Mouse (Mus musculus) intestine, postnatal 0 days (tissue): ENCODE results near the gene Krt77. TPM values are rescaled to one million over a fixed set of nuclear protein-coding genes. Genes with fewer than 3 reads are reported as not detected.

Experiments
- ATAC-seq: fragments of 200-750 bp; cut with Nextera tagmentation; 2 replicates; pipeline ENCODE4 v1.8.0; 2017; ENCODE audit warnings: mild to moderate bottlenecking, moderate TSS enrichment, moderate library complexity
- H3K27ac ChIP-seq: fragments of 300-500 bp; sonication (generic); 2 replicates; pipeline ENCODE4 v1.5.1; 2014; ENCODE audit warnings: mild to moderate bottlenecking, low read depth, low read length, moderate library complexity
- H3K27me3 ChIP-seq: fragments of 300-500 bp; sonication (generic); replicated peaks from 2 replicates; pipeline ENCODE4 v1.6.1; 2014; ENCODE audit warnings: low read length, mixed read lengths; ENCODE audit not compliant: control insufficient read depth, insufficient read depth
- H3K36me3 ChIP-seq: fragments of 300-500 bp; sonication (generic); 2 replicates; pipeline ENCODE4 v1.6.1; 2014; ENCODE audit warnings: mild to moderate bottlenecking, moderate library complexity; ENCODE audit not compliant: control insufficient read depth, insufficient read depth
- H3K4me1 ChIP-seq: fragments of 300-500 bp; sonication (generic); replicated peaks from 2 replicates; pipeline ENCODE4 v1.6.1; 2014; ENCODE audit warnings: antibody characterized with exemption, low read length, mixed read lengths; ENCODE audit not compliant: control insufficient read depth, insufficient read depth
- H3K4me2 ChIP-seq: fragments of 300-500 bp; sonication (generic); replicated peaks from 2 replicates; pipeline ENCODE4 v1.6.1; 2014; ENCODE audit warnings: low read depth, mild to moderate bottlenecking, moderate library complexity
- H3K4me3 ChIP-seq: fragments of 300-500 bp; sonication (generic); 2 replicates; pipeline ENCODE4 v1.5.1; 2014; ENCODE audit warnings: low read depth, low read length
- H3K9ac ChIP-seq: fragments of 300-500 bp; sonication (generic); 2 replicates; pipeline ENCODE4 v1.6.1; 2014; ENCODE audit warnings: mild to moderate bottlenecking, low read depth, low read length
- H3K9me3 ChIP-seq: fragments of 300-500 bp; sonication (generic); 2 replicates; pipeline ENCODE4 v1.6.1; 2016; ENCODE audit warnings: mixed run types; ENCODE audit not compliant: control insufficient read depth
- CTCF ChIP-seq: sonication (generic); IDR thresholded peaks from 2 replicates; pipeline ENCODE4 v1.5.1; 2016; ENCODE audit warnings: low read depth, mild to moderate bottlenecking, control low read depth, antibody characterized with exemption, moderate library complexity
- WGBS: fragments of 180-500 bp; shearing (Covaris S2); extraction: QIAGEN DNeasy Blood & Tissue Kit; methylation state at CpG from one replicate; pipeline ENCODE4 v1.1.7; 2014; 5-methylcytosine and 5-hydroxymethylcytosine counted together
- polyA plus RNA-seq: library from polyadenylated mRNA; unstranded; fragments of >200 nt; fragmentation: Nextera tagmentation; extraction: Ambion mirVana; gene quantifications from 2 replicates; pipeline ENCODE4 v1.2.1, GENCODE M21; 2015

Krt77 gene
- polyA plus RNA-seq, 1 experiment from 2014 or later = not detected

DNA sequence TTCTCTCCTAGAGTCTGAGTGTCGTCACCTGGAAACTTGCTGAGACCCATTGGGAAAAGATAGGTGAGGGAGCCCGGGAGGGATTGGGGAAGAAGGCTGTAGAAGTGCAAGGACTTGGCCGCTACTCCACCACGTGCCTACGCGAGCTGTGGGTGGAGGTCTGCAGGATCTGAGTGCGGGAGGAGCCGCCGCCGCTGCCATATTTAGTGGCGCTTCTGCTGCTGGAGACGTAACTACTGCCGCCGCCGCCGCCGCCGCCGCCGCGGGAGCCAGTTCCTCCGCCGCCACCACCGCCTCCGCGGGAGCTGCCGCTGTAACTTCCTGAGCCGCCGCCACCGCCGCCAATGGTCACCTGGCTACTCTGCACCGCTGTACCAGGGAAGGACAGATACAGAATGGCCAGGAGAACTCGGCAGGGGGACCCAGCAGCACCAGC lies 9.8 kb downstream of the Krt77 start:
- peak; percentile 16; the same call in 1 of the 2 replicates for TF ChIP-seq CTCF
- no peak overlapping the region; the same call in 1 of the 2 replicates for H3K9ac ChIP-seq
- no peaks in the 10 kb centered on the region for H3K36me3 ChIP-seq
- ATAC-seq = no peak
- H3K4me3 ChIP-seq = peak overlapping the region; percentile 37
- no peak overlapping the region for H3K27ac ChIP-seq
- peak overlapping the region; percentile 75 for H3K4me2 ChIP-seq
- no peaks in the 10 kb centered on the region for H3K4me1 ChIP-seq
- H3K27me3 ChIP-seq = peaks cover 17% of the 10 kb centered on the region
- no peaks in the 10 kb centered on the region for H3K9me3 ChIP-seq
- WGBS = under 1% methylated on average over 33 of the region's 33 CpGs

DNA sequence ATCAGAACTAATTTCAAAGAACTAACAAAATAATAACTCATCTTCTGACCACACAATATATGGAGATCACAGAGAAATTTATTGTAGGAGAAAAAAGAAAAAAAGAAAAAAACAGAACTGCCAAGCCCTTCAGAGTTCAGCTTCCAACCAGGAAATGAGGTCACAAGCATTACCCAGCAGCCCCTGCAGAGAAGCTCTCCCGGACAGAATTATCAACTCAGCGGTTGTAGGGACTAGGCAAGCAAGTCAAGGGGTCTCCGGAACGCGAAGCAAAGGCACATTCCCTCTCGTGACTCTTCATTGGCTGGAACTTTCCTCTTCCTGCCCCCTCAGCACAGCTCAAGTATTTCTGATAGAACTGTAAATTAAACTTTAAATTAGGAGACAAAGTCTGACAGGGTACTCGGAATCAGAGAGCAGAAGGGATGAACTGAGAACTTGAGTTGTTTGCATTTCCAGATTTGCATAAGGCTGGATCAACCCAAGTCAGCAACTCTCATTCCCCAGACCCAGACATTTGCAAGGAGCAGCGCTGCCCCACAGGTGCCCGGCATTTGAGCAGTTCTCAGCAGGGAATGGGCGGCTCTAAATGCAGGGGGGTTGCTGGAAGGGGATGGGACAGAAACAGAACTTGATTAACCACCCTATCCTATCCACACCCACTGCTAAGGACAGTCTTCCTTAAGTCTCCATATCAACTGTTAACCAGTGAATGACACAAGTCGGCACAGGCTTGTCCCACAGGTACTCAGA lies 10.7 kb downstream of the Krt77 start:
- Histone ChIP-seq H3K4me3 (no peak overlapping the region), H3K36me3 (no peaks in the 10 kb centered on the region), H3K27me3 (peaks cover 17% of the 10 kb centered on the region), H3K27ac (no peak overlapping the region), H3K4me1 (no peaks in the 10 kb centered on the region), H3K9ac (no peak overlapping the region), H3K9me3 (no peaks in the 10 kb centered on the region), H3K4me2 (peak overlapping the region; percentile 75)
- no peak for TF ChIP-seq CTCF
- WGBS = 24% methylated on average over 11 of the region's 11 CpGs
- no peak for ATAC-seq

DNA sequence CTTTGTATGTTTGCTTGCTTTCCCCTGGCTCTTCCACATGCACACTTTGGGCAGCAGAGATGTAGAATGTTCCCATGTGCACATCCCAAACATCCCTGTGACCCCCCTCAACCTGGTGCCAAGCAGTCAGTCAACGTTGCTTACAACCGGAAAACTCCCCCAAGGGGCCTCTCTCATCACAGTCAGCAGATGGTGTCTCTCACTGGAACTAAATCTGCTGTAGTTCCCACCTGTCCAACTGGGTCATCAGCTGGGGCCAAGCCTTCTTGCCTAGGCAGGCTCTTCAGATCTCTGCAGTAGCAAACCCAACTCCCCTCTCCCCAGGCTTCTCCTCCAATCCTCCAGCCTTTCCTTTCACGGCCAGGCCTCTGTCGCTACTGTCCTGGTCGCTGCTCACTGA lies 12.8 kb downstream of the Krt77 start:
- TF ChIP-seq CTCF = no peak
- WGBS = 58% methylated on average over 5 of the region's 5 CpGs
- H3K4me1 ChIP-seq = no peaks in the 10 kb centered on the region
- no peaks in the 10 kb centered on the region for H3K36me3 ChIP-seq
- no peaks in the 10 kb centered on the region for H3K9me3 ChIP-seq
- H3K4me3 ChIP-seq = no peak overlapping the region
- no peak overlapping the region for H3K9ac ChIP-seq
- no peak overlapping the region for H3K27ac ChIP-seq
- peaks cover 17% of the 10 kb centered on the region for H3K27me3 ChIP-seq
- ATAC-seq = no peak
- no peak overlapping the region for H3K4me2 ChIP-seq

DNA sequence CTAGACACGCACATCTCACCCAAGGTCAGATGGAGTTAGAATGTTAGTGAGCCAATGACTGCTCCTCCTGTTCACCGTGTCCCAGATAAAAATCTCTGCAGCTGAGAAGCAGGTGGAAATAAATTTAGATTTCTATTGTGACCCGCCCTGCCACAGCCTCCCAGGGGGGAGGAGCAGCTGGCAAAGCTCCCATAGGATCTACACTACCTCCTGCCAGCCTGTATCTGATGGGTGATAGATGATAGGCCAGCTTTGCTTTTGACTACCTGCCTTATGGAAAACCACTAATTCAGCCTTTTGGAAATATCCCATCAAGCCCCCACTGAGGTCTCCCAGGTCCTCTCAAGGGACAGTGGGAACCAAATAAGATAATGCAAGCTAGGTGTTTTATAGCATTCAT lies 13.8 kb downstream of the Krt77 start:
- no peak overlapping the region for H3K9ac ChIP-seq
- no peak for TF ChIP-seq CTCF
- H3K27ac ChIP-seq = no peak overlapping the region
- no peak for ATAC-seq
- no peaks in the 10 kb centered on the region for H3K4me1 ChIP-seq
- H3K4me3 ChIP-seq = no peak overlapping the region
- 43% methylated on average over 3 of the region's 3 CpGs for WGBS
- no peaks in the 10 kb centered on the region for H3K36me3 ChIP-seq
- H3K4me2 ChIP-seq = no peak overlapping the region
- H3K9me3 ChIP-seq = no peaks in the 10 kb centered on the region
- H3K27me3 ChIP-seq = peaks cover 8% of the 10 kb centered on the region

DNA sequence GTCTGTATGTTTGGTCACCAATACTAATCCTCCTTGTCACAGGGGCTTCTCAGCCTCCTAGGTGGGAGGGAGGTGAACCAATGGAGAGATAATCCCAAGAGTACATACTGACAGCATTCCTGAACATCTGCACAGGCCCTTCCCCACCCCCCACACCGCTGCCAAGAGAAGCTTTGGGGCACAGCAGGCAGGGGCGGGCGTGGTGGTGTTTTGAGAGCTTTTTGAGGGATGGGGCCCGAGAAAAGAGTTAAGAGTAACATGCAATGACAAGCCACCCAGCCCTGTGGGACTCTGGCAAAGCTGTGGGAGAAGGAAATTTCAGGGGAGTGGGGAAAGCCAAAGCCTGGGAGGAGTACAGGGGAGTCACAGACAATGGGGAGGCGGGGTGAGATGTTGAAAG lies 15.2 kb downstream of the Krt77 start:
- Histone ChIP-seq H3K9ac (no peak overlapping the region), H3K27ac (no peak overlapping the region), H3K27me3 (peaks cover 4% of the 10 kb centered on the region; the same call in 1 of the 2 replicates), H3K36me3 (no peaks in the 10 kb centered on the region), H3K9me3 (no peaks in the 10 kb centered on the region), H3K4me3 (no peak overlapping the region), H3K4me2 (no peak overlapping the region), H3K4me1 (no peaks in the 10 kb centered on the region)
- 21% methylated on average over 5 of the region's 5 CpGs for WGBS
- no peak for TF ChIP-seq CTCF
- no peak for ATAC-seq

DNA sequence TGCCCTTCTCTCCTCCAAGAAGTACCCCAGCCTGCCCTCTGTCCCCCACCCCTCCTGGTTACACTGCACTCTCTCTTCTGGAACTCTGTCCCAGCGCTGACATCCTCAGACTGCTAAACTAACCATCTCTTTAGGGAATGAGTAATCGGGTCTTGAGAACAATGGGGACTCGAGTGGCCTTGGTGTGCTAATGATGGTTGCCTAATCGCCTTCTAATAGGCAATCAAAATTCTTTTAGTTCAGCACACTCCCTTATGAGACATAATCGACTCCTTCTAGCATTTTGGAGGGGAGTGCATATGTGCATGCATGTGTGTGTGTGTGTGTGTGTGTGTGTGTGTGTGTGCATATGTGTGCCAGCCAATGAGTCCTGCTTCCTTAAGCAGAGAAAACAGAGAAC lies 16.9 kb downstream of the Krt77 start:
- 32% methylated on average over 5 of the region's 5 CpGs for WGBS
- H3K27me3 ChIP-seq = 0 out of 2 replicates have a peak, but pooled peaks cover 2% of the 10 kb centered on the region
- H3K4me1 ChIP-seq = no peaks in the 10 kb centered on the region
- no peak for TF ChIP-seq CTCF
- ATAC-seq = no peak
- no peaks in the 10 kb centered on the region for H3K9me3 ChIP-seq
- no peak overlapping the region for H3K9ac ChIP-seq
- H3K4me2 ChIP-seq = no peak overlapping the region
- H3K4me3 ChIP-seq = no peak overlapping the region
- no peaks in the 10 kb centered on the region for H3K36me3 ChIP-seq
- no peak overlapping the region for H3K27ac ChIP-seq
